Mouse (Mus musculus) gastrocnemius, postnatal 25 days (tissue): ENCODE data around the gene Krtap4-13. TPM values are rescaled to one million over a fixed set of nuclear protein-coding genes. Genes with fewer than 3 reads are reported as not detected.
"Not testable (repeated sequence)": the region's sequence is repeated elsewhere in the genome, so short reads cannot be mapped to it uniquely, and the experiment has no call there.

Experiments
- DNase-seq: peaks from one replicate; pipeline ENCODE4 v3.0.0; 2022
- long read RNA-seq, 2 experiments: library from polyadenylated mRNA; stranded (forward); transcript quantifications; one replicate each; pipeline ENCODE4 v2.0.0; 2021
- total RNA-seq, 2 experiments: library from RNA; stranded (reverse); gene quantifications; 1 replicate in 1 of 2; 2 replicates in 1 of 2; pipeline ENCODE4 v1.2.3; 2021

Gene Krtap4-13
- total RNA-seq, result not detected
- long read RNA-seq, experiment 1, result 0 reads
- long read RNA-seq, experiment 2, result 0 reads

GRCm38 (mm10) chr11:99809792-99810191 is at the start of gene Krtap4-13:
Krtap4-13 (minus strand) TSS chr11:99809892.
- DNase-seq, result not testable (repeated sequence)

- no peak for DNase-seq
Observed at GRCm38 (mm10) chr11:99858761-99859160, 49.1 kb upstream of the Krtap4-13 start.

GRCm38 (mm10) chr11:99857617-99858016 is 47.9 kb upstream of the Krtap4-13 start, which contains the start of gene Gm11568:
Gm11568 (plus strand) TSS chr11:99857917.
- DNase-seq, result no peak

GRCm38 (mm10) chr11:99854121-99854520 is 44.4 kb upstream of the Krtap4-13 start:
- no peak for DNase-seq

- DNase-seq, result no peak
Observed at GRCm38 (mm10) chr11:99851508-99851907, 41.8 kb upstream of the Krtap4-13 start, which contains the start of gene Krtap4-16. Krtap4-16 (minus strand) TSS chr11:99851608.

GRCm38 (mm10) chr11:99846746-99847145 is 37.1 kb upstream of the Krtap4-13 start:
- DNase-seq, result no peak

- no peak for DNase-seq
Observed at GRCm38 (mm10) chr11:99842185-99842584, 32.5 kb upstream of the Krtap4-13 start.

- DNase-seq, result no peak
Observed at GRCm38 (mm10) chr11:99837966-99838365, 28.3 kb upstream of the Krtap4-13 start, which contains the start of gene 2300003K06Rik. 2300003K06Rik (minus strand) TSS chr11:99838066.

- not testable (repeated sequence) for DNase-seq
Observed at GRCm38 (mm10) chr11:99815566-99815965, 5.9 kb upstream of the Krtap4-13 start, which contains the start of gene Gm11564. Gm11564 (minus strand) TSS chr11:99815666.

- DNase-seq, result not testable (repeated sequence)
Observed at GRCm38 (mm10) chr11:99804346-99804745, 5.3 kb downstream of the Krtap4-13 start, which contains the start of gene Gm11554. Gm11554 (minus strand) TSS chr11:99804446.

- not testable (repeated sequence) for DNase-seq
Observed at GRCm38 (mm10) chr11:99798832-99799231, 10.9 kb downstream of the Krtap4-13 start, which contains the start of gene Gm11569. Gm11569 (minus strand) TSS chr11:99798932.

GRCm38 (mm10) chr11:99793367-99793766 is 16.3 kb downstream of the Krtap4-13 start, which contains the start of gene Gm11596:
Gm11596 (minus strand) TSS chr11:99793467.
- no peak for DNase-seq

- not testable (repeated sequence) for DNase-seq
Observed at GRCm38 (mm10) chr11:99784900-99785299, 24.8 kb downstream of the Krtap4-13 start, which contains the start of gene Krtap4-9. Krtap4-9 (plus strand) TSS chr11:99785200.

GRCm38 (mm10) chr11:99780604-99781003 is 29.1 kb downstream of the Krtap4-13 start, which contains the start of gene Krtap4-8:
Krtap4-8 (minus strand) TSS chr11:99780704.
- no peak for DNase-seq

GRCm38 (mm10) chr11:99778401-99778800 is 31.3 kb downstream of the Krtap4-13 start:
- no peak for DNase-seq

- DNase-seq, result not testable (repeated sequence)
Observed at GRCm38 (mm10) chr11:99772813-99773212, 36.9 kb downstream of the Krtap4-13 start, which contains the start of gene Gm11595. Gm11595 (minus strand) TSS chr11:99772913.

- no peak for DNase-seq
Observed at GRCm38 (mm10) chr11:99768410-99768809, 41.3 kb downstream of the Krtap4-13 start.

Other genes with a start within 250 kb of the Krtap4-13 start
- gene Krtap3-1, start 243.3 kb downstream of the Krtap4-13 start, total RNA-seq, result not detected
- not detected for gene Krtap1-5, start 228.9 kb downstream of the Krtap4-13 start, total RNA-seq
- not detected for gene Krtap1-4, start 226.2 kb downstream of the Krtap4-13 start, total RNA-seq
- gene Krtap1-3, start 218.6 kb downstream of the Krtap4-13 start, total RNA-seq, result not detected
- gene Krtap9-3, start 211.8 kb downstream of the Krtap4-13 start, total RNA-seq, result not detected
- not detected for gene Gm11938, start 206.6 kb downstream of the Krtap4-13 start, total RNA-seq
- gene Gm11937, start 199.7 kb downstream of the Krtap4-13 start, total RNA-seq, result not detected
- gene Krtap2-4, start 195.0 kb downstream of the Krtap4-13 start, total RNA-seq, result not detected
- not detected for gene Gm11562, start 189.5 kb downstream of the Krtap4-13 start, total RNA-seq
- gene Krtap4-1, start 181.7 kb downstream of the Krtap4-13 start, total RNA-seq, result not detected
- gene Krtap4-2, start 174.8 kb downstream of the Krtap4-13 start, total RNA-seq, result not detected
- not detected for gene Krtap4-7, start 165.8 kb downstream of the Krtap4-13 start, total RNA-seq
- gene Gm11555, start 159.7 kb downstream of the Krtap4-13 start, total RNA-seq, result not detected
- not detected for gene Gm11563, start 150.9 kb downstream of the Krtap4-13 start, total RNA-seq
- not detected for gene Krtap4-6, start 143.9 kb downstream of the Krtap4-13 start, total RNA-seq
- not detected for gene Gm14190, start 119.2 kb downstream of the Krtap4-13 start, total RNA-seq
- gene Gm14180, start 75.6 kb downstream of the Krtap4-13 start, total RNA-seq, result not detected
- gene Gm11595, start 37.0 kb downstream of the Krtap4-13 start, total RNA-seq, result not detected
- gene Krtap4-8, start 29.2 kb downstream of the Krtap4-13 start, total RNA-seq, result not detected
- not detected for gene Krtap4-9, start 24.7 kb downstream of the Krtap4-13 start, total RNA-seq
- gene Gm11596, start 16.4 kb downstream of the Krtap4-13 start, total RNA-seq, result not detected
- gene Gm11569, start 11.0 kb downstream of the Krtap4-13 start, total RNA-seq, result not detected
- not detected for gene Gm11554, start 5.4 kb downstream of the Krtap4-13 start, total RNA-seq
- not detected for gene Gm11564, start 5.8 kb upstream of the Krtap4-13 start, total RNA-seq
- not detected for gene 2300003K06Rik, start 28.2 kb upstream of the Krtap4-13 start, total RNA-seq
- gene Krtap4-16, start 41.7 kb upstream of the Krtap4-13 start, total RNA-seq, result not detected
- gene Gm11568, start 48.0 kb upstream of the Krtap4-13 start, total RNA-seq, result not detected
- not detected for gene Gm11559, start 54.6 kb upstream of the Krtap4-13 start, total RNA-seq
- gene Krtap9-1, start 63.5 kb upstream of the Krtap4-13 start, total RNA-seq, result not detected
- gene Gm11567, start 69.3 kb upstream of the Krtap4-13 start, total RNA-seq, result not detected
- gene Krtap31-1, start 98.0 kb upstream of the Krtap4-13 start, total RNA-seq, result not detected
- not detected for gene Gm11565, start 104.9 kb upstream of the Krtap4-13 start, total RNA-seq
- not detected for gene Krtap31-2, start 126.4 kb upstream of the Krtap4-13 start, total RNA-seq
- gene Krtap9-5, start 138.6 kb upstream of the Krtap4-13 start, total RNA-seq, result not detected
- gene Krtap29-1, start 169.2 kb upstream of the Krtap4-13 start, total RNA-seq, result not detected
- not detected for gene Krtap16-1, start 176.7 kb upstream of the Krtap4-13 start, total RNA-seq
- not detected for gene Krtap17-1, start 184.1 kb upstream of the Krtap4-13 start, total RNA-seq
- not detected for gene Krt33a, start 206.3 kb upstream of the Krtap4-13 start, total RNA-seq
- not detected for gene Krt33b, start 220.0 kb upstream of the Krtap4-13 start, total RNA-seq
- not detected for gene Krt34, start 231.7 kb upstream of the Krtap4-13 start, total RNA-seq
- gene Krt31, start 240.7 kb upstream of the Krtap4-13 start, total RNA-seq, result not detected